Mouse (Mus musculus) olfactory bulb, adult 2 months (tissue): ENCODE results near the gene Ranbp9. TPM values are rescaled to one million over a fixed set of nuclear protein-coding genes. Genes with fewer than 3 reads are reported as not detected.

ENCODE experiments used
- H3K27ac ChIP-seq: fragments of 200-500 bp; 2 replicates; pipeline ENCODE4 v1.5.1; 2012; ENCODE audit warnings: low read depth, low read length; ENCODE audit not compliant: insufficient read depth
- H3K4me1 ChIP-seq: fragments of 200-500 bp; 2 replicates; pipeline ENCODE4 v1.6.1; 2012; ENCODE audit warnings: low read length; ENCODE audit not compliant: control insufficient read depth, insufficient read depth
- H3K4me3 ChIP-seq: fragments of 200-500 bp; 2 replicates; pipeline ENCODE4 v1.5.1; 2012; ENCODE audit warnings: mild to moderate bottlenecking, low read depth, low read length, moderate library complexity; ENCODE audit not compliant: insufficient read depth
- CTCF ChIP-seq: fragments of 200-500 bp; IDR thresholded peaks from 2 replicates; pipeline ENCODE4 v1.5.1; 2012; ENCODE audit warnings: low read depth, mild to moderate bottlenecking, low read length, moderate library complexity; ENCODE audit not compliant: insufficient read depth
- POLR2A ChIP-seq: fragments of 200-500 bp; IDR thresholded peaks from 2 replicates; pipeline ENCODE4 v1.6.1; 2012; ENCODE audit warnings: mild to moderate bottlenecking, low read depth, low read length, moderate library complexity; ENCODE audit not compliant: insufficient read depth
- WGBS: fragments of 180-500 bp; shearing (Covaris S2); methylation state at CpG from one replicate; pipeline ENCODE4 v1.1.7; 2018; 5-methylcytosine and 5-hydroxymethylcytosine counted together
- polyA plus RNA-seq: library from polyadenylated mRNA; stranded (reverse); fragments of >200 nt; gene quantifications from 2 replicates; pipeline ENCODE4 v1.2.4, GENCODE M21; 2012; ENCODE audit warnings: low replicate concordance; ENCODE audit not compliant: missing spikeins, insufficient read depth, insufficient read length

Gene Ranbp9
- polyA plus RNA-seq, 1 experiment: not detected

- Histone ChIP-seq H3K4me3 (peak within 1 kb of the TSS; percentile 74), H3K27ac (peak within 1 kb of the TSS; percentile 48), H3K4me1 (peaks cover 8% of the 10 kb centered on the region)
- WGBS: 13% methylated on average over 42 of the region's 42 CpGs
- peak; percentile 96 for TF ChIP-seq CTCF
- TF ChIP-seq POLR2A: peak; percentile 70
These were observed 115.9 kb downstream of the Ranbp9 start, which contains the start of gene Sirt5 for GRCm38 (mm10) chr13:43364985-43365824. Sirt5 (plus strand) TSS chr13:43365496.

GRCm38 (mm10) chr13:43362353-43362752 is 118.7 kb downstream of the Ranbp9 start:
- WGBS: 79% methylated on average over 9 of the region's 9 CpGs
- Histone ChIP-seq H3K4me3 (no peak overlapping the region), H3K4me1 (peaks cover 8% of the 10 kb centered on the region), H3K27ac (no peak overlapping the region)
- TF ChIP-seq CTCF: no peak
- no peak for TF ChIP-seq POLR2A

- 71% methylated on average over 6 of the region's 6 CpGs for WGBS
- H3K4me3 ChIP-seq: no peak overlapping the region
- H3K27ac ChIP-seq: no peak overlapping the region
- peaks cover 8% of the 10 kb centered on the region for H3K4me1 ChIP-seq
- TF ChIP-seq POLR2A (no peak), CTCF (no peak)
These were observed 120.5 kb downstream of the Ranbp9 start for GRCm38 (mm10) chr13:43360534-43360933.

- Histone ChIP-seq H3K27ac (no peak overlapping the region), H3K4me1 (peaks cover 5% of the 10 kb centered on the region)
- no peak for TF ChIP-seq CTCF
- TF ChIP-seq POLR2A: no peak
These were observed 124.5 kb downstream of the Ranbp9 start for GRCm38 (mm10) chr13:43356346-43357125.

GRCm38 (mm10) chr13:43354362-43354761 is 126.7 kb downstream of the Ranbp9 start:
- Histone ChIP-seq H3K27ac (no peak overlapping the region), H3K4me3 (no peak overlapping the region), H3K4me1 (peaks cover 9% of the 10 kb centered on the region)
- TF ChIP-seq POLR2A: no peak
- no peak for TF ChIP-seq CTCF
- 87% methylated on average over 12 of the region's 12 CpGs for WGBS

More at GRCm38 (mm10) chr13:43356346-43357125, 124.5 kb downstream of the Ranbp9 start:
- H3K4me3 ChIP-seq: no peak overlapping the region
- WGBS: 88% methylated on average over 14 of the region's 14 CpGs

- WGBS: 63% methylated on average over 4 of the region's 4 CpGs
- peaks cover 9% of the 10 kb centered on the region for H3K4me1 ChIP-seq
- no peak overlapping the region for H3K27ac ChIP-seq
- no peak for TF ChIP-seq CTCF
- no peak for TF ChIP-seq POLR2A
- H3K4me3 ChIP-seq: no peak overlapping the region
These were observed 127.7 kb downstream of the Ranbp9 start for GRCm38 (mm10) chr13:43353356-43353755.

Other genes starting within 250 kb of the Ranbp9 start
- not detected in 2 replicates for gene Gfod1, start 177.1 kb downstream of the Ranbp9 start, polyA plus RNA-seq
- not detected in 2 replicates for gene Sirt5, start 115.8 kb downstream of the Ranbp9 start, polyA plus RNA-seq
- gene Nol7, start 82.9 kb downstream of the Ranbp9 start, polyA plus RNA-seq: 465 TPM in 1 of 2 replicates, not detected in the other
- gene Mcur1, start 78.9 kb upstream of the Ranbp9 start, polyA plus RNA-seq: not detected in 2 replicates
- gene Rnf182, start 134.4 kb upstream of the Ranbp9 start, polyA plus RNA-seq: not detected in 2 replicates